Mouse (Mus musculus) C2C12 (cell line): ENCODE measurements around the gene Spon2.

Source experiments
- CEBPB ChIP-seq: IDR thresholded peaks from one replicate; pipeline ENCODE4 v1.6.1; 2011; ENCODE audit warnings: low read depth, mild to moderate bottlenecking, control low read depth, moderate library complexity
- CTCF ChIP-seq: IDR thresholded peaks from one replicate; pipeline ENCODE4 v1.5.1; 2011; ENCODE audit not compliant: control insufficient read depth, insufficient read depth, insufficient read length
- MAX ChIP-seq: IDR thresholded peaks from one replicate; pipeline ENCODE4 v1.6.1; 2011; ENCODE audit warnings: mild to moderate bottlenecking, control low read depth
- MYOD1 ChIP-seq: IDR thresholded peaks from one replicate; pipeline ENCODE4 v1.6.1; 2011; ENCODE audit warnings: low read depth; ENCODE audit not compliant: control insufficient read depth, insufficient read length
- USF1 ChIP-seq: IDR thresholded peaks from one replicate; pipeline ENCODE4 v1.6.1; 2011; ENCODE audit warnings: low read depth, mild to moderate bottlenecking, control low read depth, moderate library complexity

DNA sequence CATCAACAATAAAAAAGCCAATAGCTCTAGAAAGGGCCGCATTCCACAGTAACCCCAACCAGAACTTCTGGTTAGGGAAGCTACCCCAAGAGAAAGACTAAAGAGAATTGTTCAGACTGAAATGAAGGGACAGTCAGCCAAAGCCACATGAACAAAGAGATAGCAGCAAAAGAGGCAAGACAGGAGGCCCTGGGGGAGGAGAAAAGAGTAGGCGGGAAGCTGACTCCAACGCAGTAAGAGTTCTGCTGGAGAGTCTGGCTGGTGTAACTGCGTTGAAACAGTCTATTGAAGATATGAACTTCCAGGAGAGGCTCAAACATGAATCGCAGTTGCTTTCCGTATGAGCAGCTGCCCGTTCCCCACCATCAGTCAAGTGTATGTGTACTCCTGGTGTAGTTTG is 6.2 kb upstream of the Spon2 start:
- TF ChIP-seq CEBPB (no peak), CTCF (no peak), MYOD1 (no peak), USF1 (no peak), MAX (no peak)
